In the genomic region with DNA sequence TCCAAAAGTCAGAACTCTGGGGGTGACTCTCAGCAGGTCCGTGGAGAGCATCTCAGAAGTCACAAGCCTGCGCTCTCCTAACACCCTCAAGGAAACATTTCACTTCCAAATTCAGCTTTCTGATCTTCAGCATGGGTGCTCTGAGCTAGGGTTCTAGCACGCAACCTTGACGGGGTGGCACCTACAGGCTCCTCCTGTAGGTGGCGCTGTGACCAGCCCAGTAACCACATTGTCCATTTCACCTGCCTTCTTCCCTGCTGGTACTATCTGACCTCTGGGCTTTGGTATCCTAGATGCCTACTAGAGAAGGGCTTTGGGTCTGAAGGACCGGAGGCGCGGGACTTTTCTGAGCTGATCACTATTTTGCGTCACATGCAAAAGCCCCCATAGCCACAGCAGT, we compare ENCODE assay signal across 11 mouse cellular contexts.
A peak's percentile ranks its signal among the peaks of the same experiment; 100 is the strongest.
DNase-seq lines count a peak whose midpoint lies in the region; ATAC-seq and TF ChIP-seq lines count a peak whose summit lies in the region.
"Had no signal": no experiment of that assay in that cellular context is flagged by ENCODE, and none has a peak within 500 bp of the region (broad histone marks: within the 10 kb centered on the region; RNA-seq: fewer than 3 reads in every experiment).

No protein-coding gene starts in this region.

- no peak for DNase-seq in hindbrain, postnatal 0 days (ENCODE audit: low spot score)
- DNase-seq in hindbrain, embryonic 14.5 days (ENCODE audit: low spot score), result no peak
- peak in 1 of 2 experiments; percentile 22 for DNase-seq in spleen, adult 2 months (ENCODE audit: low read depth in 1 of 2, low spot score in 2 of 2)
- DNase-seq in spleen, postnatal 36 days (ENCODE audit: low spot score in 2 of 2), result no peak
- peak; percentile 65 for DNase-seq in ZHBTc4 (ENCODE audit: low read depth, low spot score)
- peak; percentile 42 for DNase-seq in thymus, postnatal 25 days
- no peak for DNase-seq in right cerebral cortex, postnatal 14 days
- DNase-seq: cerebellum, adult 11-12 months had no signal

- no peak for TF ChIP-seq POLR2A in spleen, adult 2 months (IDR thresholded peaks at IDR 0.05; ENCODE audit: low read depth, low read length)

- no peaks in the 10 kb centered on the region for H3K9me3 ChIP-seq in hindbrain, postnatal 0 days (ENCODE audit: low read length)
- no peaks in the 10 kb centered on the region for H3K9me3 ChIP-seq in hindbrain, embryonic 14.5 days (ENCODE audit: control insufficient read depth, low read length)
- H3K9me3 ChIP-seq: embryonic facial prominence, embryonic 15.5 days had no signal

- H3K27ac ChIP-seq in hindbrain, postnatal 0 days, result no peak overlapping the region
- H3K27ac ChIP-seq in hindbrain, embryonic 14.5 days, result no peak overlapping the region
- no peak overlapping the region for H3K27ac ChIP-seq in spleen, adult 2 months (ENCODE audit: insufficient read depth, low read length)
- H3K27ac ChIP-seq: embryonic facial prominence, embryonic 15.5 days had no signal

- TF ChIP-seq CTCF in hindbrain, postnatal 0 days (IDR thresholded peaks at IDR 0.05; ENCODE audit: low read depth), result peak; percentile 63
- TF ChIP-seq CTCF in spleen, adult 2 months (IDR thresholded peaks at IDR 0.05; ENCODE audit: extremely low read depth, insufficient read depth, insufficient read length, insufficient replicate concordance), result peak; percentile 40; the same call in 1 of the 2 replicates

- no peaks in the 10 kb centered on the region for H3K27me3 ChIP-seq in hindbrain, postnatal 0 days (ENCODE audit: insufficient read depth, low read length)
- no peaks in the 10 kb centered on the region for H3K27me3 ChIP-seq in hindbrain, embryonic 14.5 days (ENCODE audit: control insufficient read depth, insufficient read depth, low read length)
- H3K27me3 ChIP-seq in spleen, adult 2 months (ENCODE audit: control insufficient read depth, insufficient read depth, low read length), result no peaks in the 10 kb centered on the region
- H3K27me3 ChIP-seq: embryonic facial prominence, embryonic 15.5 days had no signal

- 80% methylated on average over 9 of the region's 9 CpGs for WGBS in hindbrain, postnatal 0 days
- WGBS in hindbrain, embryonic 14.5 days, result 79% methylated on average over 9 of the region's 9 CpGs
- 92% methylated on average over 9 of the region's 9 CpGs for WGBS in spleen, adult 2 months

- H3K9ac ChIP-seq in hindbrain, postnatal 0 days (replicated peaks; ENCODE audit: low read length), result no peak overlapping the region
- no peak overlapping the region for H3K9ac ChIP-seq in hindbrain, embryonic 14.5 days
- H3K9ac ChIP-seq: embryonic facial prominence, embryonic 15.5 days had no signal

- no peak overlapping the region for H3K4me3 ChIP-seq in hindbrain, postnatal 0 days (ENCODE audit: low read length)
- no peak overlapping the region for H3K4me3 ChIP-seq in hindbrain, embryonic 14.5 days (replicated peaks; ENCODE audit: low read length)
- no peak overlapping the region for H3K4me3 ChIP-seq in spleen, adult 2 months (ENCODE audit: extremely low read depth, insufficient read depth, insufficient read length)
- H3K4me3 ChIP-seq: embryonic facial prominence, embryonic 15.5 days had no signal

- no peaks in the 10 kb centered on the region for H3K36me3 ChIP-seq in hindbrain, postnatal 0 days (ENCODE audit: insufficient read depth, low read length)
- H3K36me3 ChIP-seq in hindbrain, embryonic 14.5 days (replicated peaks; ENCODE audit: control insufficient read depth, insufficient read depth), result no peaks in the 10 kb centered on the region
- H3K36me3 ChIP-seq in spleen, adult 2 months (ENCODE audit: control insufficient read depth, insufficient read depth, low read length), result no peaks in the 10 kb centered on the region
- H3K36me3 ChIP-seq: embryonic facial prominence, embryonic 15.5 days had no signal

- H3K4me2 ChIP-seq in hindbrain, postnatal 0 days (ENCODE audit: low read depth, low read length), result no peak overlapping the region
- H3K4me2 ChIP-seq in hindbrain, embryonic 14.5 days (replicated peaks), result no peak overlapping the region
- H3K4me2 ChIP-seq: embryonic facial prominence, embryonic 15.5 days had no signal

- ATAC-seq in hindbrain, postnatal 0 days, result no peak
- no peak for ATAC-seq in hindbrain, embryonic 14.5 days (ENCODE audit: low FRiP score)
- ATAC-seq: hindbrain, embryonic 16.5 days; midbrain, embryonic 16.5 days had no signal

- no peaks in the 10 kb centered on the region; the same call in 1 of the 2 replicates for H3K4me1 ChIP-seq in hindbrain, postnatal 0 days (ENCODE audit: insufficient read depth, low read length)
- H3K4me1 ChIP-seq in hindbrain, embryonic 14.5 days (replicated peaks; ENCODE audit: control insufficient read depth, insufficient read depth, low read length), result no peaks in the 10 kb centered on the region; the same call in 1 of the 2 replicates
- peaks cover 31% of the 10 kb centered on the region for H3K4me1 ChIP-seq in spleen, adult 2 months (ENCODE audit: control insufficient read depth, insufficient read depth, insufficient read length)

Comparison
In these comparisons a context has a peak if more than half of its experiments do, and no peak if none do; other contexts are left out.
1. DNase-seq: peak in ZHBTc4 (single experiment) and thymus, postnatal 25 days (single experiment); none in hindbrain, postnatal 0 days (single experiment), hindbrain, embryonic 14.5 days (single experiment), spleen, postnatal 36 days (0 of 2) and right cerebral cortex, postnatal 14 days (single experiment).